Mouse (Mus musculus): ENCODE measurements around the gene Cnn3.

Cnn3 gene

GRCm38 (mm10) chr3:121500225-121500624, 73.9 kb downstream of the Cnn3 start:
- peak; percentile 69 for DNase-seq

- DNase-seq = no peak
Measured at GRCm38 (mm10) chr3:121500734-121501133, 74.4 kb downstream of the Cnn3 start.

- DNase-seq = no peak
Measured at GRCm38 (mm10) chr3:121504927-121505487, 78.7 kb downstream of the Cnn3 start.

- DNase-seq = no peak
Measured at GRCm38 (mm10) chr3:121506175-121506574, 79.9 kb downstream of the Cnn3 start.

GRCm38 (mm10) chr3:121506756-121507155, 80.5 kb downstream of the Cnn3 start:
- DNase-seq = no peak

- no peak for DNase-seq
Measured at GRCm38 (mm10) chr3:121507678-121508077, 81.4 kb downstream of the Cnn3 start.

Measured in layer of hippocampus, adult 9-11 months (tissue).